Mouse (Mus musculus): ENCODE data around the gene Cd38. TPM values are rescaled to one million over a fixed set of nuclear protein-coding genes. Genes with fewer than 3 reads are reported as not detected.
A peak's percentile ranks its signal among the peaks of the same experiment; 100 is the strongest.

Cd38 gene
- polyA plus RNA-seq, 1 experiment from 2014 or later: 22.0 TPM

GRCm38 (mm10) chr5:43933269-43933668 lies 64.9 kb downstream of the Cd38 start:
- no peak overlapping the region for H3K9ac ChIP-seq (ENCODE audit: low read depth, low read length)
- no peak overlapping the region for H3K4me2 ChIP-seq
- no peaks in the 10 kb centered on the region for H3K27me3 ChIP-seq (replicated peaks; ENCODE audit: control insufficient read depth, insufficient read depth, low read length)
- no peaks in the 10 kb centered on the region for H3K36me3 ChIP-seq (ENCODE audit: control insufficient read depth, insufficient read depth, low read length)
- ATAC-seq (replicated peaks; ENCODE audit: low FRiP score) (no peak), DNase-seq (ENCODE audit: low spot score) (no peak)
- H3K4me1 ChIP-seq (replicated peaks; ENCODE audit: control insufficient read depth, insufficient read depth, low read length): no peaks in the 10 kb centered on the region
- no peak overlapping the region for H3K4me3 ChIP-seq (ENCODE audit: low read depth, low read length)
- H3K27ac ChIP-seq (ENCODE audit: low read depth, low read length): no peak overlapping the region
- WGBS: 66% methylated on average over 2 of the region's 2 CpGs
- no peaks in the 10 kb centered on the region for H3K9me3 ChIP-seq (ENCODE audit: control insufficient read depth, low read length)

- Histone ChIP-seq H3K4me1 (replicated peaks; ENCODE audit: control insufficient read depth, insufficient read depth, low read length) (peaks cover 9% of the 10 kb centered on the region), H3K27me3 (replicated peaks; ENCODE audit: control insufficient read depth, insufficient read depth, low read length) (no peaks in the 10 kb centered on the region), H3K36me3 (ENCODE audit: control insufficient read depth, insufficient read depth, low read length) (no peaks in the 10 kb centered on the region), H3K27ac (ENCODE audit: low read depth, low read length) (no peak overlapping the region), H3K4me3 (ENCODE audit: low read depth, low read length) (no peak overlapping the region), H3K9me3 (ENCODE audit: control insufficient read depth, low read length) (no peaks in the 10 kb centered on the region), H3K9ac (ENCODE audit: low read depth, low read length) (no peak overlapping the region), H3K4me2 (peak overlapping the region; percentile 76)
- WGBS: 33% methylated on average over 9 of the region's 9 CpGs
- DNase-seq (ENCODE audit: low spot score) (no peak), ATAC-seq (replicated peaks; ENCODE audit: low FRiP score) (no peak)
Measured at GRCm38 (mm10) chr5:43947330-43947977, 79.1 kb downstream of the Cd38 start.

GRCm38 (mm10) chr5:43948111-43948743 lies 79.9 kb downstream of the Cd38 start:
- Histone ChIP-seq H3K27me3 (replicated peaks; ENCODE audit: control insufficient read depth, insufficient read depth, low read length) (no peaks in the 10 kb centered on the region), H3K27ac (ENCODE audit: low read depth, low read length) (no peak overlapping the region; the same call in 1 of the 2 replicates), H3K9ac (ENCODE audit: low read depth, low read length) (peak overlapping the region; percentile 40; the same call in 1 of the 2 replicates), H3K9me3 (ENCODE audit: control insufficient read depth, low read length) (no peaks in the 10 kb centered on the region), H3K4me3 (ENCODE audit: low read depth, low read length) (peak overlapping the region; percentile 43), H3K4me1 (replicated peaks; ENCODE audit: control insufficient read depth, insufficient read depth, low read length) (peaks cover 9% of the 10 kb centered on the region), H3K4me2 (peak overlapping the region; percentile 76), H3K36me3 (ENCODE audit: control insufficient read depth, insufficient read depth, low read length) (no peaks in the 10 kb centered on the region)
- ATAC-seq (replicated peaks; ENCODE audit: low FRiP score): peak; percentile 94
- DNase-seq (ENCODE audit: low spot score): peak; percentile 67
- WGBS: 2% methylated on average over 27 of the region's 27 CpGs

- 6% methylated on average over 8 of the region's 8 CpGs for WGBS
- Histone ChIP-seq H3K27ac (ENCODE audit: low read depth, low read length) (no peak overlapping the region), H3K4me1 (replicated peaks; ENCODE audit: control insufficient read depth, insufficient read depth, low read length) (peaks cover 9% of the 10 kb centered on the region), H3K4me2 (peak overlapping the region; percentile 76), H3K9me3 (ENCODE audit: control insufficient read depth, low read length) (no peaks in the 10 kb centered on the region), H3K27me3 (replicated peaks; ENCODE audit: control insufficient read depth, insufficient read depth, low read length) (no peaks in the 10 kb centered on the region), H3K4me3 (ENCODE audit: low read depth, low read length) (no peak overlapping the region), H3K9ac (ENCODE audit: low read depth, low read length) (no peak overlapping the region), H3K36me3 (ENCODE audit: control insufficient read depth, insufficient read depth, low read length) (no peaks in the 10 kb centered on the region)
- peak; percentile 49 for DNase-seq (ENCODE audit: low spot score)
- 0 out of 2 replicates have a peak, but pooled peaks have one; percentile 33 for ATAC-seq (replicated peaks; ENCODE audit: low FRiP score)
Measured at GRCm38 (mm10) chr5:43948748-43949275, 80.5 kb downstream of the Cd38 start.

GRCm38 (mm10) chr5:43953241-43953640 lies 84.9 kb downstream of the Cd38 start:
- H3K9me3 ChIP-seq (ENCODE audit: control insufficient read depth, low read length): no peaks in the 10 kb centered on the region
- no peak overlapping the region for H3K27ac ChIP-seq (ENCODE audit: low read depth, low read length)
- DNase-seq (ENCODE audit: low spot score): no peak
- no peak for ATAC-seq (replicated peaks; ENCODE audit: low FRiP score)
- 86% methylated on average over 1 of the region's 1 CpGs for WGBS
- no peak overlapping the region for H3K4me3 ChIP-seq (ENCODE audit: low read depth, low read length)
- H3K4me2 ChIP-seq: no peak overlapping the region
- no peaks in the 10 kb centered on the region for H3K27me3 ChIP-seq (replicated peaks; ENCODE audit: control insufficient read depth, insufficient read depth, low read length)
- peaks cover under 1% of the 10 kb centered on the region; the same call in 1 of the 2 replicates for H3K4me1 ChIP-seq (replicated peaks; ENCODE audit: control insufficient read depth, insufficient read depth, low read length)
- H3K9ac ChIP-seq (ENCODE audit: low read depth, low read length): no peak overlapping the region
- no peaks in the 10 kb centered on the region for H3K36me3 ChIP-seq (ENCODE audit: control insufficient read depth, insufficient read depth, low read length)

- Histone ChIP-seq H3K4me1 (replicated peaks; ENCODE audit: control insufficient read depth, insufficient read depth, low read length) (no peaks in the 10 kb centered on the region), H3K27me3 (replicated peaks; ENCODE audit: control insufficient read depth, insufficient read depth, low read length) (no peaks in the 10 kb centered on the region), H3K4me3 (ENCODE audit: low read depth, low read length) (no peak overlapping the region), H3K36me3 (ENCODE audit: control insufficient read depth, insufficient read depth, low read length) (no peaks in the 10 kb centered on the region), H3K27ac (ENCODE audit: low read depth, low read length) (no peak overlapping the region), H3K9me3 (ENCODE audit: control insufficient read depth, low read length) (no peaks in the 10 kb centered on the region), H3K4me2 (no peak overlapping the region), H3K9ac (ENCODE audit: low read depth, low read length) (no peak overlapping the region)
- 80% methylated on average over 3 of the region's 3 CpGs for WGBS
- ATAC-seq (replicated peaks; ENCODE audit: low FRiP score) (no peak), DNase-seq (ENCODE audit: low spot score) (no peak)
Measured at GRCm38 (mm10) chr5:43959884-43960440, 91.6 kb downstream of the Cd38 start.

GRCm38 (mm10) chr5:43961056-43961455 lies 92.7 kb downstream of the Cd38 start:
- Histone ChIP-seq H3K4me1 (replicated peaks; ENCODE audit: control insufficient read depth, insufficient read depth, low read length) (no peaks in the 10 kb centered on the region), H3K36me3 (ENCODE audit: control insufficient read depth, insufficient read depth, low read length) (no peaks in the 10 kb centered on the region), H3K4me3 (ENCODE audit: low read depth, low read length) (no peak overlapping the region), H3K9ac (ENCODE audit: low read depth, low read length) (no peak overlapping the region), H3K4me2 (no peak overlapping the region), H3K9me3 (ENCODE audit: control insufficient read depth, low read length) (no peaks in the 10 kb centered on the region), H3K27me3 (replicated peaks; ENCODE audit: control insufficient read depth, insufficient read depth, low read length) (no peaks in the 10 kb centered on the region), H3K27ac (ENCODE audit: low read depth, low read length) (no peak overlapping the region)
- DNase-seq (ENCODE audit: low spot score): no peak
- ATAC-seq (replicated peaks; ENCODE audit: low FRiP score): no peak
- WGBS: 83% methylated on average over 3 of the region's 3 CpGs
